1 mouse cellular context compared by ENCODE assay signal in the genomic region with DNA sequence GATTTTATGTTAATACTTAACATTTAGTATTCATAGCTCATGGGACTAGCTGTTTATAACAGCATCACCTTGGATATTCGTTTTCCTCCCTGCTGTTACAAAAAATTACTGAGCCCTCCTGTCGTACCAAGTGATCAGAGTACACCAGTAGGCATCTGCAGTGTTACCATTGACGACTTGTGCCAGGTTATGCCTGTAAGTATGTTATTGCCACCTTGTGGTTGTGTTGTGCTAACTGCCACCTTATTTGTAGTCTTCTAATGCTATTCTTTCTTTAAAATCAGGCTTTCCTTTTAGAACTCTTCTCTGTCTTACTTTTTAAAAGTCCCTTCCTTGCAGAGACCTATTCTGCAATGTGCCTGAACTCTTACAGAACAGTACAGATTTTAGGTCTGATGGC.
TF ChIP-seq lines count a peak whose summit lies in the region.

No protein-coding gene starts in this region.

TF ChIP-seq in CH12.LX, 34 proteins besides CTCF, POLR2A, EP300 and RAD21:
- TF ChIP-seq USF1 (IDR thresholded peaks at IDR 0.05; ENCODE audit: low read depth, low read length) (no peak), SMC3 (IDR thresholded peaks at IDR 0.05; ENCODE audit: low read depth, low read length) (peak; percentile 49), ETS1 (conservative IDR thresholded peaks at IDR 0.05; ENCODE audit: low read depth, low read length) (no peak)
